Mouse (Mus musculus): ENCODE results near the gene Ube2k. TPM values are rescaled to one million over a fixed set of nuclear protein-coding genes. Genes with fewer than 3 reads are reported as not detected.

The Ube2k gene
- total RNA-seq, 2 experiments from 2014 or later = 121 to 127 TPM

GRCm38 (mm10) chr5:65609769-65610168 is 72.7 kb downstream of the Ube2k start:
- H3K27ac ChIP-seq = 0 out of 2 replicates have a peak overlapping the region, but pooled peaks have one; percentile 5
- TF ChIP-seq CTCF (conservative IDR thresholded peaks at IDR 0.05) = no peak
- DNase-seq (ENCODE audit: low spot score in 2 of 2) = no peak
- no peak overlapping the region for H3K4me3 ChIP-seq

DNA sequence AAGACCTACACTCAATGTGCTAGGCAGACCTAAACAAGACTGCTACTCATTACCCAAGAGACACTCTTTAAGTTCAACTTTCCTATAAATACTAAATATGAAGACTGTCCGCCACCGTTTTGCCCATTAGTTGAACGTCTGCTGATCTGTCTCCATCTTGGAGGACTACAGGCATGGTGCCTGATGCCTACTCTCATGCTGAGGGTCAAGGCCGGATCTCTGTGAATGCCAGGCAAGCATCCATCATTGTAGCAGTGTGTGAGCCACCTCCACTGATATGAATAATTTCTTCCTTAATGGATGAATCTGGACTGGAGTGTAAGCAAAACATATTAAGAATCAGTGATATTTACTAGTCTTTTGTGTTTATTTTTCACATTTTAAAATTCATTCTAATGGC is 73.5 kb downstream of the Ube2k start:
- DNase-seq (ENCODE audit: low spot score in 2 of 2) = no peak
- no peak for TF ChIP-seq CTCF (conservative IDR thresholded peaks at IDR 0.05)
- Histone ChIP-seq H3K27ac (no peak overlapping the region), H3K4me3 (no peak overlapping the region)

- H3K27ac ChIP-seq = no peak overlapping the region
- TF ChIP-seq CTCF (conservative IDR thresholded peaks at IDR 0.05) = no peak
Observed at GRCm38 (mm10) chr5:65613152-65613924, 76.3 kb downstream of the Ube2k start.

DNA sequence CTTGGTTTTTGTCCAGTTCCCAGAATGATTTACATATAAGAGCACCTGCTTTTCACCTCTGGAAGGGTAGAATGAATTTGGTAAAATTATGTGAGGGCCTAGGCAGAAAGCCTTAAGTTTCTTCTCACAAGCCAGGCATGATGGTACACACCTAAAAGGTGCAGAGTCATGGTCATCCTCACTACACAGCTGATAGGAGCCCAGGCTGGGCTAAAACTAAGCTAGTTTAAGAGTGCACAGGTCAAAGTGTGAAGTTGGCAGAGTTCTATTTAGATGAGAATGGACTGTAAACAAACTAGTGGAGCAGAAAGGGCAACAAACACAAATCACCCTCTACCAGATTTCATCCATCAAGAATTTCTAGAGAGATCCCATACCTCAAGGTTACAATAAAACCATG is 87.3 kb downstream of the Ube2k start:
- Histone ChIP-seq H3K27ac (no peak overlapping the region), H3K4me3 (no peak overlapping the region)
- DNase-seq (ENCODE audit: low spot score in 2 of 2) = no peak
- no peak for TF ChIP-seq CTCF (conservative IDR thresholded peaks at IDR 0.05)

More at GRCm38 (mm10) chr5:65613152-65613924, 76.3 kb downstream of the Ube2k start:
- no peak for DNase-seq (ENCODE audit: low spot score in 2 of 2)
- H3K4me3 ChIP-seq = no peak overlapping the region

- no peak overlapping the region for H3K4me3 ChIP-seq
- DNase-seq (ENCODE audit: low spot score in 2 of 2) = no peak
- no peak overlapping the region for H3K27ac ChIP-seq
- TF ChIP-seq CTCF (conservative IDR thresholded peaks at IDR 0.05) = no peak
Observed at GRCm38 (mm10) chr5:65638896-65639295, 101.9 kb downstream of the Ube2k start.

Other genes with a start within 250 kb of the Ube2k start
- 10 to 100 TPM; 33.2 to 38.2 TPM for gene Rfc1, start 201.6 kb upstream of the Ube2k start, total RNA-seq (2021)
- under 1 TPM; 0.46 to 0.66 TPM for gene Klb, start 188.9 kb upstream of the Ube2k start, total RNA-seq (2021)
- 100 to 1,000 TPM; 705 to 728 TPM for gene Rpl9, start 145.8 kb upstream of the Ube2k start, total RNA-seq (2021)
- gene Lias, start 145.7 kb upstream of the Ube2k start, total RNA-seq (2021) = 10 to 100 TPM; 33.6 to 37.3 TPM
- 10 to 100 TPM; 31.8 to 32.7 TPM for gene Ugdh, start 101.3 kb upstream of the Ube2k start, total RNA-seq (2021)
- 1 to 10 TPM; 4.4 to 5.7 TPM for gene Gm43552, start 44.4 kb upstream of the Ube2k start, total RNA-seq (2021)
- 100 to 1,000 TPM; 149 to 159 TPM for gene Smim14, start within 50 bp of the Ube2k start, total RNA-seq (2021)
- 10 to 100 TPM; 79.5 to 84.3 TPM for gene Pds5a, start 161.0 kb downstream of the Ube2k start, total RNA-seq (2021)
- 10 to 100 TPM in 1 of 2 experiments, 1 to 10 TPM in 1; 9.7 to 11.9 TPM for gene N4bp2, start 226.3 kb downstream of the Ube2k start, total RNA-seq (2021)

Measured in layer of hippocampus, adult 2 months (tissue).